Mouse (Mus musculus): ENCODE measurements around the gene Cog8. TPM values are rescaled to one million over a fixed set of nuclear protein-coding genes. Genes with fewer than 3 reads are reported as not detected.

The Cog8 gene
- total RNA-seq (2012; rRNA removed) (24.2 and 30.7 TPM in 2 replicates), total RNA-seq (2014; rRNA removed) (35.6 and 39.3 TPM in 2 replicates), polyA plus RNA-seq (2012; ENCODE audit: insufficient read length, low read depth) (31.5 and 35.3 TPM in 2 replicates)

GRCm38 (mm10) chr8:107056076-107056972 is at the start of gene Cog8, which contains the start of gene Nip7:
TSS of gene Cog8 (minus strand) at chr8:107056689.
TSS of gene Nip7 (plus strand) at chr8:107056877.
- H3K4me1 ChIP-seq (ENCODE audit: control insufficient read depth in 1 of 2, insufficient read depth in 2 of 2), result peaks cover 0 to 30% of the 10 kb centered on the region in 2 experiments; a peak in 2 of 4 replicates
- H3K4me3 ChIP-seq (replicated peaks in 1 of 3; ENCODE audit: low read depth in 2 of 3, low read length in 2 of 3, poor library complexity in 1 of 3), result peak within 1 kb of the TSS; percentile 88 to 99 (median 98)
- peak within 1 kb of the TSS; percentile 68 for H3K9ac ChIP-seq (ENCODE audit: insufficient read depth, low read depth)
- no peak for TF ChIP-seq SMC3 (IDR thresholded peaks at IDR 0.05; ENCODE audit: low read depth, low read length)
- TF ChIP-seq POLR2A (IDR thresholded peaks at IDR 0.05; ENCODE audit: low read depth, low read length), result peak; percentile 86
- no peak for TF ChIP-seq JUND (conservative IDR thresholded peaks at IDR 0.05; ENCODE audit: low read depth, low read length)
- no peak for TF ChIP-seq ZC3H11A (IDR thresholded peaks at IDR 0.05; ENCODE audit: low read depth, low read length)
- TF ChIP-seq MYC (IDR thresholded peaks at IDR 0.05; ENCODE audit: low read depth, low read length), result peak; percentile 92
- TF ChIP-seq HCFC1 (IDR thresholded peaks at IDR 0.05; ENCODE audit: low read depth, low read length), result peak; percentile 95
- TF ChIP-seq UBTF (IDR thresholded peaks at IDR 0.05; ENCODE audit: low read depth, low read length), result no peak
- TF ChIP-seq NRF1 (IDR thresholded peaks at IDR 0.05; ENCODE audit: low read depth, low read length), result peak; percentile 82
- peak; percentile 81 for TF ChIP-seq GABPA (IDR thresholded peaks at IDR 0.05; ENCODE audit: insufficient replicate concordance, low read depth, low read length)
- TF ChIP-seq BHLHE40 (IDR thresholded peaks at IDR 0.05; ENCODE audit: low read depth, low read length), result 0 out of 2 replicates have a peak, but pooled peaks have one; percentile 48
- TF ChIP-seq IRF4 (IDR thresholded peaks at IDR 0.05; ENCODE audit: low read depth, low read length), result peak; percentile 74; the same call in 1 of the 2 replicates
- no peak for TF ChIP-seq CHD1 (IDR thresholded peaks at IDR 0.05; ENCODE audit: low read depth, low read length)
- TF ChIP-seq POLR2AphosphoS2 (IDR thresholded peaks at IDR 0.05; ENCODE audit: low read depth, low read length), result no peak
- TF ChIP-seq SIN3A (IDR thresholded peaks at IDR 0.05; ENCODE audit: low read length), result peak; percentile 91
- no peak for TF ChIP-seq RAD21 (IDR thresholded peaks at IDR 0.05; ENCODE audit: low read depth, low read length)
- peak; percentile 83 for TF ChIP-seq TBP (conservative IDR thresholded peaks at IDR 0.05; ENCODE audit: low read depth, low read length)
- TF ChIP-seq MAX (IDR thresholded peaks at IDR 0.05; ENCODE audit: low read length), result peak; percentile 90
- peak; percentile 95 for TF ChIP-seq KAT2A (IDR thresholded peaks at IDR 0.05; ENCODE audit: insufficient replicate concordance, low read length)
- 0 out of 2 replicates have a peak, but pooled peaks have one; percentile 37 for TF ChIP-seq ZMIZ1 (IDR thresholded peaks at IDR 0.05; ENCODE audit: low read depth, low read length)
- TF ChIP-seq JUN (IDR thresholded peaks at IDR 0.05; ENCODE audit: insufficient read depth, low read depth, low read length), result no peak
- peak; percentile 98 for TF ChIP-seq ELF1 (IDR thresholded peaks at IDR 0.05; ENCODE audit: low read depth, low read length)
- TF ChIP-seq NELFE (IDR thresholded peaks at IDR 0.05; ENCODE audit: low read depth, low read length), result peak; percentile 83
- TF ChIP-seq RCOR1 (conservative IDR thresholded peaks at IDR 0.05; ENCODE audit: low read depth, low read length), result no peak; the same call in 1 of the 2 replicates
- TF ChIP-seq MEF2A (IDR thresholded peaks at IDR 0.05; ENCODE audit: borderline replicate concordance, low read depth, low read length), result peak; percentile 66; the same call in 1 of the 2 replicates
- TF ChIP-seq E2F4 (IDR thresholded peaks at IDR 0.05; ENCODE audit: insufficient replicate concordance, low read depth, low read length), result no peak
- TF ChIP-seq USF2 (conservative IDR thresholded peaks at IDR 0.05; ENCODE audit: low read depth, low read length), result no peak
- TF ChIP-seq PAX5 (IDR thresholded peaks at IDR 0.05; ENCODE audit: low read length), result no peak
- TF ChIP-seq ETS1 (conservative IDR thresholded peaks at IDR 0.05; ENCODE audit: low read depth, low read length), result peak; percentile 45; the same call in 1 of the 2 replicates
- peak; percentile 92 for TF ChIP-seq TCF12 (IDR thresholded peaks at IDR 0.05; ENCODE audit: low read depth, low read length)
- no peak; a peak in 1 of 4 replicates for TF ChIP-seq CTCF (conservative IDR thresholded peaks at IDR 0.05 in 1 of 2, IDR thresholded peaks at IDR 0.05 in 1 of 2; ENCODE audit: low read depth in 2 of 2, low read length in 2 of 2)
- TF ChIP-seq EP300 (IDR thresholded peaks at IDR 0.05; ENCODE audit: low read length), result no peak
- TF ChIP-seq MXI1 (IDR thresholded peaks at IDR 0.05; ENCODE audit: low read depth, low read length), result peak; percentile 94
- no peak for TF ChIP-seq MAZ (IDR thresholded peaks at IDR 0.05; ENCODE audit: low read depth, low read length)
- no peak for TF ChIP-seq ZNF384 (IDR thresholded peaks at IDR 0.05; ENCODE audit: low read depth, low read length)
- peak; percentile 64 for TF ChIP-seq CHD2 (IDR thresholded peaks at IDR 0.05; ENCODE audit: low read length)
- TF ChIP-seq MAFK (IDR thresholded peaks at IDR 0.05; ENCODE audit: insufficient replicate concordance, low read length), result no peak
- TF ChIP-seq USF1 (IDR thresholded peaks at IDR 0.05; ENCODE audit: low read depth, low read length), result no peak
- no peaks in the 10 kb centered on the region for H3K27me3 ChIP-seq (replicated peaks)
- in situ Hi-C loops (cut with MboI; ENCODE audit: low pct_ligation_motif_present, low pct_unique_long_range_greater_than_20kb, low sequenced_read_pairs) (no loop called here), dilution Hi-C loops (cut with MboI; ENCODE audit: extremely low pct_ligation_motif_present, extremely low pct_unique_long_range_greater_than_20kb, low sequenced_read_pairs) (no loop called here)
- H3K4me2 ChIP-seq (ENCODE audit: insufficient read depth, low read depth, poor library complexity, severe bottlenecking), result peak within 1 kb of the TSS; percentile 80
- H3K36me3 ChIP-seq (replicated peaks in 1 of 2; ENCODE audit: control insufficient read depth in 1 of 2, insufficient read depth in 1 of 2, low read length in 1 of 2), result peaks cover 43 to 66% of the 10 kb centered on the region in 2 experiments
- peak; percentile 98 for DNase-seq (ENCODE audit: extremely low read depth)
- H3K79me2 ChIP-seq (replicated peaks; ENCODE audit: control insufficient read depth, extremely low read depth, insufficient read depth, poor library complexity, severe bottlenecking), result peaks cover 39% of the 10 kb centered on the region
- peak within 1 kb of the TSS; percentile 51 for H3K27ac ChIP-seq (ENCODE audit: insufficient read depth, low read depth)
- no peaks in the 10 kb centered on the region for H3K9me3 ChIP-seq (replicated peaks; ENCODE audit: low read length)

Measured in CH12.LX (cell line).